Mouse (Mus musculus): ENCODE data around the gene Adig. TPM values are rescaled to one million over a fixed set of nuclear protein-coding genes. Genes with fewer than 3 reads are reported as not detected.

Adig gene
- polyA plus RNA-seq, 1 experiment from 2014 or later = 1.1 TPM

DNA sequence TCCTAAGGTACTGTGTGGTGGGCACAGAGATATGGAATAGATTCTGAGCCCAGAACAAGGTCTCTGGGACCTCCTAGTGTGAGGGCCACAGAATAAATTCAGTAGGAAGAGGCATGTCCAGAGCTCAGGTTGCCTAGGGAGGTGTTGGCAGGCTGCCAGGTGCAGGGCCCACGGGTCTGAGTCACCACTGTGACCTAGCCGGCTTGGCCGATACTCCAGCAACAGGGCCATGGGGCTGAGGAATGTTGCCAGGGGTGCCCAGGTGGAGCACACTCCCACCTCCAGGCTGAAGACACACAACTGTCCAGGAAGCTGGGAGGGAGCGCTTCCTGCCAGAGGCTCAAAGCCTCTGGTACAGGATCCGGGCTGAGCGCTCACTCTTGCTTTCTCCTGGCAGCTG lies 8.3 kb downstream of the Adig start:
- Histone ChIP-seq H3K9ac (no peak overlapping the region), H3K4me3 (replicated peaks) (no peak overlapping the region), H3K4me2 (replicated peaks) (no peak overlapping the region), H3K9me3 (replicated peaks) (no peaks in the 10 kb centered on the region), H3K27ac (replicated peaks) (no peak overlapping the region), H3K36me3 (no peaks in the 10 kb centered on the region), H3K27me3 (no peaks in the 10 kb centered on the region), H3K4me1 (peaks cover 4% of the 10 kb centered on the region; the same call in 1 of the 2 replicates)
- WGBS = 66% methylated on average over 6 of the region's 6 CpGs
- no peak for ATAC-seq (ENCODE audit: insufficient number of reproducible peaks, low FRiP score, low TSS enrichment, low read depth)

DNA sequence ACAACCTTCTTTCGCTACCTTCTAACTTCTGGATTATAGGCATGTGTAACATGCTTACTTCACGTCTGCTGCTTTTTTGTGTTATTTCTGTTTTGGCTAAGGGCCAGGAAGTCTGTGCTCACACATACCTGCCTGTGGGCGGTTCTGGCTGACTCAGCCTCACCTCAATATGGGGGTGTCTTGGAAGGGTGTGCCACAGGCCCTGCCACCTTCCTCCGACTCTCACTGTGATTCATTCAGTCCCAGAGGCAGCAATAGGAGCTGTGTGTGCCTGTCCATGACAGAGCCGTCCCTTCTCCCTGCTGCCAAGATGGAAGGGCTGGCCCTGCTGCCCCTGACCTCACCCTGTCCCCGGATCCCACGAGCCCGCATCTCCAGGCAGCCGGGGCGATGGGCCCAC lies 10.1 kb downstream of the Adig start, which contains the start of gene Arhgap40:
TSS of gene Arhgap40 (plus strand) at position 269 of the 400 bp plus-strand sequence.
- peaks cover 4% of the 10 kb centered on the region; the same call in 1 of the 2 replicates for H3K4me1 ChIP-seq
- H3K4me3 ChIP-seq (replicated peaks) = no peak within 1 kb of the TSS
- WGBS = 63% methylated on average over 10 of the region's 10 CpGs
- H3K27ac ChIP-seq (replicated peaks) = peak within 1 kb of the TSS; percentile 58; the same call in 1 of the 2 replicates
- H3K27me3 ChIP-seq = no peaks in the 10 kb centered on the region
- no peak within 1 kb of the TSS for H3K4me2 ChIP-seq (replicated peaks)
- H3K36me3 ChIP-seq = no peaks in the 10 kb centered on the region
- no peaks in the 10 kb centered on the region for H3K9me3 ChIP-seq (replicated peaks)
- no peak within 1 kb of the TSS for H3K9ac ChIP-seq
- ATAC-seq (ENCODE audit: insufficient number of reproducible peaks, low FRiP score, low TSS enrichment, low read depth) = no peak

DNA sequence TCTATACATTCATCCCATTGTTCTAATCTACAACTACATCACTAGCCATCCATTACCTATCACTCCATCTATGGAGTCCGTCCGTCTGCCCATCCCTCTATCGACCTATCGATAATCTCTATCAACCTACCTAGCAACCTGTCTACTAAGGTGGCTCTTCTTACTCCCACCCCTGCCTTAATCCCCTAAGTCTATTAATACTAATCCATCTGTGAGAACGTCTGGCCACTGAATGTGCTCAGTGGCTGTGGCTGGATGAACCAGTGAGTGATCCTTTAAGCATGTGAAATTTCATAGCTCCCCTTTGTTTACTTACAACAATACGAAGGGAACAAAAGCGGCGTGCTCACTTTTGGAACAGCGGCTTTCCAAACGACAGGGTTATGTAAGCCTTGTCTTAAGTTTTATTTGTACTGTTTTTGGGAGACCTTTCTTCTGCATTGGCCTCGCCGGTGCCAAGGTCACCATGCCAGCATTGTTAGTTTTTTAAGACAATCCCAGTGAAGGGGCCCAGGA lies 11.5 kb downstream of the Adig start:
- Histone ChIP-seq H3K27me3 (no peaks in the 10 kb centered on the region), H3K9me3 (replicated peaks) (no peaks in the 10 kb centered on the region), H3K4me2 (replicated peaks) (no peak overlapping the region), H3K9ac (no peak overlapping the region), H3K27ac (replicated peaks) (no peak overlapping the region), H3K36me3 (no peaks in the 10 kb centered on the region), H3K4me1 (peaks cover 4% of the 10 kb centered on the region; the same call in 1 of the 2 replicates), H3K4me3 (replicated peaks) (no peak overlapping the region)
- ATAC-seq (ENCODE audit: insufficient number of reproducible peaks, low FRiP score, low TSS enrichment, low read depth) = no peak
- 77% methylated on average over 12 of the region's 12 CpGs for WGBS

DNA sequence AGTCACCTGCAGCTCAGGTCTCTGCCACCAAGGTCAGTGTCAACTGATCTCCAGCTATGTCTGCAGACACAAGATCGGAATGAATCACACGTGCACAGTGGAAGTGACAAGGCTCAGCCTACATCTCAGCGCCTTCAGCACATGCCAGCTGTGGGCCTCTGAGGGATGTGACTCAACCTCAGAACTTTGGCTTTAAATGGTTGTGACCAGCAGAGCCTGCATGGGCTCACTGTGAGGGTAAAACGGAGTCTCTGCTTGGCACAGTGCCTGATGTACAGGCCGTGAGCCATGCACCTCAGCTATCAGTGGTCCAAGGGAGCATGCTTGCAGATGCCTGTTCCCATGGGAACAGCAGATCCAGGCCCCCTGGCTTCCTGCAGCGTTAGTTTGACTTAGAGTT lies 16.2 kb downstream of the Adig start:
- Histone ChIP-seq H3K27ac (replicated peaks) (no peak overlapping the region), H3K4me1 (no peaks in the 10 kb centered on the region), H3K9ac (no peak overlapping the region), H3K36me3 (no peaks in the 10 kb centered on the region), H3K9me3 (replicated peaks) (no peaks in the 10 kb centered on the region), H3K27me3 (no peaks in the 10 kb centered on the region), H3K4me2 (replicated peaks) (no peak overlapping the region), H3K4me3 (replicated peaks) (no peak overlapping the region)
- no peak for ATAC-seq (ENCODE audit: insufficient number of reproducible peaks, low FRiP score, low TSS enrichment, low read depth)
- WGBS = 60% methylated on average over 6 of the region's 6 CpGs

DNA sequence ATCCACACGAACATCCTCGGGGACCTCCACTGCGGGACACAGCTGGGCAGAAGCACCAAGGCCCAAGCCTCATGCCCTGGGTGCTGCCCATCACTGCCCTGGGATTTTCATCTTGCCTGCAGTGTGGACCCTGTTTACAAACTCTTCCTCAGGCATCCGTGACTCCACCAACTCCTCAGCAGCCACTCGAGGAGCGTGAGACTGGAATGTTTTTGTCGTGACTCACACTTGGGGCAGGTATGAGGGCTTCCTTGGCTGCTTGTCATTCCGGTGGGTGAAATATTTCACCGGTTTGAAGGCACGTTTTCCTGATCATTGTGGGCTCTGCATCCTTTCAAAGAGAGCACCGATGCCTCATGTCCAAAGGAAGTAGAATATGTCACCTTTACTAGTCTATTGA lies 16.7 kb downstream of the Adig start:
- Histone ChIP-seq H3K4me3 (replicated peaks) (no peak overlapping the region), H3K27ac (replicated peaks) (no peak overlapping the region), H3K9ac (no peak overlapping the region), H3K4me2 (replicated peaks) (no peak overlapping the region), H3K27me3 (no peaks in the 10 kb centered on the region), H3K36me3 (no peaks in the 10 kb centered on the region), H3K4me1 (no peaks in the 10 kb centered on the region), H3K9me3 (replicated peaks) (no peaks in the 10 kb centered on the region)
- ATAC-seq (ENCODE audit: insufficient number of reproducible peaks, low FRiP score, low TSS enrichment, low read depth) = no peak
- 64% methylated on average over 11 of the region's 11 CpGs for whole genome bisulfite sequencing

DNA sequence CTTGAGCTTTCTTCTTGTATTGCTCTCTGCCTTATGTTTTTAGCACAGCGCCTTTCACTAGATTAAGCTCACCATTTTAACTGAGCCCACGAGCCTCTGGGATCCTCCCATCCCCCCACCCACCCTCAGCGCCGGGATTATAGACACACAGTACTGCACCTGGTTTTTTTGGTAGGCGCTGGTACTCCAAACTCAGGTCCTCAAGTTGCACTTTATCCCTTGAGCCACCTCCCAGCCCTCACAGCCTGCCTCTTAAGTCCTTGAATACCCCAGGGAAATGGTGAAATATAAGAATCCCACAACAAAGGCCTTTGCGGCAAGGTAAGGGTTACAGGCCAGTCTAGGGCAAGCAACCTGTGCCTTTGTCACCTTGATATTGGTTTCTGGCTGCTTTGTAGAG lies 17.4 kb downstream of the Adig start:
- Histone ChIP-seq H3K4me1 (no peaks in the 10 kb centered on the region), H3K27ac (replicated peaks) (no peak overlapping the region), H3K4me3 (replicated peaks) (no peak overlapping the region), H3K9me3 (replicated peaks) (no peaks in the 10 kb centered on the region), H3K27me3 (no peaks in the 10 kb centered on the region), H3K9ac (no peak overlapping the region), H3K4me2 (replicated peaks) (no peak overlapping the region), H3K36me3 (no peaks in the 10 kb centered on the region)
- WGBS = 62% methylated on average over 6 of the region's 6 CpGs
- ATAC-seq (ENCODE audit: insufficient number of reproducible peaks, low FRiP score, low TSS enrichment, low read depth) = no peak

DNA sequence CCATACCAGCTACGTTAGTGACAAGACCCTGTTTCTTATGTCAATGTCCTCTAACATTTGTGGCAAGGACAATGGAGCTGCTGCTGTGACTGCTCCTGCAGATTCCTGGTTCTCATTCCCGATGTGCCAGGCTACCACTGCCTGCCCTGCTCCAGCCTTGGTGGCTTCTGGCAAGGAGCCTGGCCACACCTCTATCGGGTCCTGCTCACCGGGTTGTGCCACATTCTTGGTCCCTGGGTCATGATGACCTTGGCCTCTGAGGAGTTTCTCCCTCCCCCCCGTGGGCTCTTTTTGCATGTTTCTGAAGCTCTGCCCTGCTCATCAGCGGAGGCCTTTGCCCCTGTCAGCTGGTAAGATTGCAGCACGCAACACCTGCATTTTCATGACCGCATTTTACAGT lies 20.6 kb downstream of the Adig start:
- 77% methylated on average over 8 of the region's 8 CpGs for WGBS
- Histone ChIP-seq H3K9ac (no peak overlapping the region), H3K27ac (replicated peaks) (no peak overlapping the region), H3K27me3 (no peaks in the 10 kb centered on the region), H3K36me3 (no peaks in the 10 kb centered on the region), H3K9me3 (replicated peaks) (no peaks in the 10 kb centered on the region), H3K4me3 (replicated peaks) (no peak overlapping the region), H3K4me2 (replicated peaks) (no peak overlapping the region), H3K4me1 (no peaks in the 10 kb centered on the region)
- no peak for ATAC-seq (ENCODE audit: insufficient number of reproducible peaks, low FRiP score, low TSS enrichment, low read depth)

DNA sequence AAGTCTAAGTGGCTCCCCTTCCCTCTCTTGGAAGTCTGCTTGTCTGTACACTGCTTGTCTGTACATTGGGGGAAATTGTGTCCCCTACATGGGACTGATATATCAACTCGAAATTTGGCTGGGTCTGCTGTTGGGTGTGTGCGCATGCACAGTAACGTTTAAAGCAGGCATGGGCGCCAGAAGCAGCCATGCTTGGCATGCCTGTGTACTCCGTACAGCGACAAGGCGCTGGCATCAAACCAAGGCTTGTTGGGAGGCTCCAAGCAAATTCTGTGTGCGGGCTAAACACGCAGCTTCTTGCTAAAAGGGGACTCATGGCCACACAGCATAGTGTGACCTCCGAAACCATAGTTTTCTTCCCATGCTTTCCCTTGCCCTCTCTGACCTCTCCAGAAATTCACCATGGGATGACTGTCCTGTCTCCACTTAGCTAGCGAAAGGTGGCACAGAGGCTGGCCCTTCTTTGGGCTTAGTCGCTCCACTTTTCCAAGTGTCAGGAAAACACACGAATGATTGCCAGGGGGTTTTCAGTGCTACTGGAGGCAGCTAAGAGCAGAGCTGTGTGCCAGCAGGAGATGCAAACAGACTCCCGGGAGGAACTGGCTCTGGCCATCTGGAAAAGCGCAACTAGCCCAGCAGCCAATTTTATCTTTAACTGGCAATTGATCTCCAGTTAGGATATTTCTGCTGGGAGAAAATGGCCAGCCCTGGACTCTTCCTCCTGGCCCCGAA lies 21.9 kb downstream of the Adig start:
- WGBS = 71% methylated on average over 16 of the region's 16 CpGs
- Histone ChIP-seq H3K4me1 (no peaks in the 10 kb centered on the region), H3K9ac (no peak overlapping the region), H3K4me3 (replicated peaks) (no peak overlapping the region), H3K9me3 (replicated peaks) (no peaks in the 10 kb centered on the region), H3K36me3 (no peaks in the 10 kb centered on the region), H3K27ac (replicated peaks) (no peak overlapping the region), H3K4me2 (replicated peaks) (no peak overlapping the region), H3K27me3 (no peaks in the 10 kb centered on the region)
- ATAC-seq (ENCODE audit: insufficient number of reproducible peaks, low FRiP score, low TSS enrichment, low read depth) = no peak

DNA sequence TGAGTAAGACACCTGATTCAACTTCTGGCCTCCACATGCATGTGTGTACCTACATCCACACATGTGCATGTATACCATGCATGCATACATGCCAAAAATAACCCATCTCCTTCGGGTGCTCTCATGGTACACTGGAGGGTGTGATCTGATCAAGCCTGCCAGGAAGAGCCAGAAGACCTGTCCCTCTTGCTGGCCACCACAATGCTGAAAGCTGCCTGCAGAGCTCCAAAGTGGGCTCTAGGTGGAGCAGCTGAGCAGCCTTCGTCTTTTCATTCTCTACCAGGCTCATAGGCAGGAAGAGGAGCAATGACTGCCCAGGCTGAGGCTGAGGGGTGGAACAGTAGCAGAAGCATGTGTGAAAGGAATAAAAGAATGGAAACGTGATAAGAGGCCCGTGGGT lies 31.7 kb downstream of the Adig start:
- Histone ChIP-seq H3K4me3 (replicated peaks) (no peak overlapping the region), H3K4me1 (no peaks in the 10 kb centered on the region), H3K9me3 (replicated peaks) (no peaks in the 10 kb centered on the region), H3K9ac (no peak overlapping the region), H3K36me3 (no peaks in the 10 kb centered on the region), H3K27ac (replicated peaks) (no peak overlapping the region), H3K4me2 (replicated peaks) (no peak overlapping the region), H3K27me3 (no peaks in the 10 kb centered on the region)
- no peak for ATAC-seq (ENCODE audit: insufficient number of reproducible peaks, low FRiP score, low TSS enrichment, low read depth)
- 10% methylated on average over 4 of the region's 4 CpGs for WGBS

DNA sequence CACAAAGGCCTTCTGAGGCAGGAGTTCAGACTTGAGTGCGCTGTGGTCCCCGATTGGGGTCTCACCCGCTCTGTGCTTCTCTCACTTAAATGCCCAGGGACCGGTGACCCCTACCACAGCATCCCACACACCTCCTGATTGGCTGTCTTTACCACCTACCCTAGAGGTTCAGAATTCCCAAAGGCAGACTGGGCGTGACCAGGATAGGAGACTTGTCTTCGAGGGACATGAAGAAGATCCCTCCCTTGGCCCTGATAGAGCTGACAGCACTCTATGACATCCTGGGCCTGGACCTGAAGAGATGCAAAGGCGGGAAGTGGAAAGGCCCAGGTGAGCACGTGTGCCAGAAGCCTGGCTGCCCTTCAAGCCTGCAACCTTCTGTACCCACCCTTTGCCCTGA lies 32.1 kb downstream of the Adig start:
- H3K4me3 ChIP-seq (replicated peaks) = no peak overlapping the region
- no peak overlapping the region for H3K27ac ChIP-seq (replicated peaks)
- no peak overlapping the region for H3K4me2 ChIP-seq (replicated peaks)
- 74% methylated on average over 8 of the region's 8 CpGs for WGBS
- H3K4me1 ChIP-seq = no peaks in the 10 kb centered on the region
- H3K27me3 ChIP-seq = no peaks in the 10 kb centered on the region
- H3K9me3 ChIP-seq (replicated peaks) = no peaks in the 10 kb centered on the region
- H3K36me3 ChIP-seq = no peaks in the 10 kb centered on the region
- ATAC-seq (ENCODE audit: insufficient number of reproducible peaks, low FRiP score, low TSS enrichment, low read depth) = no peak
- H3K9ac ChIP-seq = no peak overlapping the region

DNA sequence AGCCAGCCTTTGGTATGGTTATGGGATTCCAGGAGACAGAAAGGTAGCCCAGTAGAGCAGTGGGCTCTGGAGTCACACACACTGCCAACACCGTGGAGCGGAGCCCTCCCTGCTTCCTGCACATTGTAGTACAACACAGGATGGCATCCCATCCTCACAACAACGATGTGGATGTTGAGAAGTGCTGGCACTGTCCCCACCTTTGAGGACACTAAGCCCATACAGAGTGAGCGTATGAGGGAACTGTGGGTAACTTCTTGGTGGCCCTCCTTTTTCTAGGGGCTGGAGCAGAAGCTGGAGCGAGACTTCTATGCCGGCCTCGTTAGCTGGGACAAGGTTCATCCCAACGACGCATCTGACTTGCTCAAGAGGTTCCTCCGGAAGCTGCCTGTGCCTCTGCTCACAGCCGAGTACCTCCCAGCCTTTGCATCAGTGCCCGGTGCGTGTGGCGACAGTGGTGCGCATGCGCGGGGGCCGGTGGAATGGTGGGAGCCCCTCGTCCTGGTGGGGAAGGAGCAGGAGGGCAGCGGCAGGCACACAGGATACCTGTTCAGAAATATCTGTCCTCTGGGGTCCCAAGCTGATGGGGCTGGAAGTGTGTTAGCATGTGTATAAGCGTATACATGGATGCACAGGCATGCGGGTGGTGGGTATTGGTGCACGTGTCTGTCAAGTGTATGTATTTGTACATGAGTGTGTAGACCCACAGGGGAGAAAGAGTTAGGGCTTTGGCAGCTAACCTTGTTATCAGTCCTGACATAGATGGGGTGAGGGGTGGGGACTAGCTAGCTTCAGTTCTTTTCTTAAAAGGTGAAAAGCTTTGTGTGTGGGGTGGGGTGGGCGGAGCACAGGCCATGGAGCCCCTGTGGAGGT lies 37.3 kb downstream of the Adig start:
- Histone ChIP-seq H3K9ac (no peak overlapping the region), H3K4me1 (no peaks in the 10 kb centered on the region), H3K4me3 (replicated peaks) (0 out of 2 replicates have a peak overlapping the region, but pooled peaks have one; percentile 2), H3K27me3 (no peaks in the 10 kb centered on the region), H3K4me2 (replicated peaks) (peak overlapping the region; percentile 36), H3K36me3 (no peaks in the 10 kb centered on the region), H3K9me3 (replicated peaks) (no peaks in the 10 kb centered on the region), H3K27ac (replicated peaks) (no peak overlapping the region)
- WGBS = 56% methylated on average over 24 of the region's 24 CpGs
- no peak for ATAC-seq (ENCODE audit: insufficient number of reproducible peaks, low FRiP score, low TSS enrichment, low read depth)
